Mouse (Mus musculus): ENCODE results near the gene Eml4.

Gene Eml4

GRCm38 (mm10) chr17:83466697-83467251, 116.0 kb downstream of the Eml4 start:
- in situ Hi-C loops (cut with MboI; ENCODE audit: low pct_unique_long_range_greater_than_20kb in 1 of 2, low sequenced_read_pairs in 2 of 2, unreplicated experiment in 1 of 2), result no loop called here

GRCm38 (mm10) chr17:83469586-83469985, 118.9 kb downstream of the Eml4 start:
- in situ Hi-C loops (cut with MboI; ENCODE audit: low pct_unique_long_range_greater_than_20kb in 1 of 2, low sequenced_read_pairs in 2 of 2, unreplicated experiment in 1 of 2), result no loop called here

GRCm38 (mm10) chr17:83477089-83477488, 126.4 kb downstream of the Eml4 start:
- in situ Hi-C loops (cut with MboI; ENCODE audit: low pct_unique_long_range_greater_than_20kb in 1 of 2, low sequenced_read_pairs in 2 of 2, unreplicated experiment in 1 of 2), result no loop called here

- in situ Hi-C loops (cut with MboI; ENCODE audit: low pct_unique_long_range_greater_than_20kb in 1 of 2, low sequenced_read_pairs in 2 of 2, unreplicated experiment in 1 of 2), result no loop called here
Observed at GRCm38 (mm10) chr17:83481551-83481950, 130.8 kb downstream of the Eml4 start.

- in situ Hi-C loops (cut with MboI; ENCODE audit: low pct_unique_long_range_greater_than_20kb in 1 of 2, low sequenced_read_pairs in 2 of 2, unreplicated experiment in 1 of 2), result no loop called here
Observed at GRCm38 (mm10) chr17:83482817-83483536, 132.2 kb downstream of the Eml4 start.

GRCm38 (mm10) chr17:83483784-83484183, 133.1 kb downstream of the Eml4 start:
- in situ Hi-C loops (cut with MboI; ENCODE audit: low pct_unique_long_range_greater_than_20kb in 1 of 2, low sequenced_read_pairs in 2 of 2, unreplicated experiment in 1 of 2), result no loop called here

GRCm38 (mm10) chr17:83487762-83488161, 137.0 kb downstream of the Eml4 start:
- in situ Hi-C loops (cut with MboI; ENCODE audit: low pct_unique_long_range_greater_than_20kb in 1 of 2, low sequenced_read_pairs in 2 of 2, unreplicated experiment in 1 of 2), result no loop called here

GRCm38 (mm10) chr17:83498889-83499288, 148.2 kb downstream of the Eml4 start:
- in situ Hi-C loops (cut with MboI; ENCODE audit: low pct_unique_long_range_greater_than_20kb in 1 of 2, low sequenced_read_pairs in 2 of 2, unreplicated experiment in 1 of 2), result loop anchor here in 1 of 2 experiments (10.0 kb wide), 1 partner anchor 224 kb away; no protein-coding TSS in a partner anchor

- in situ Hi-C loops (cut with MboI; ENCODE audit: low pct_unique_long_range_greater_than_20kb in 1 of 2, low sequenced_read_pairs in 2 of 2, unreplicated experiment in 1 of 2), result loop anchor here in 1 of 2 experiments (10.0 kb wide), 1 partner anchor 225 kb away; no protein-coding TSS in a partner anchor
Observed at GRCm38 (mm10) chr17:83499692-83500091, 149.0 kb downstream of the Eml4 start.

- in situ Hi-C loops (cut with MboI; ENCODE audit: low pct_unique_long_range_greater_than_20kb in 1 of 2, low sequenced_read_pairs in 2 of 2, unreplicated experiment in 1 of 2), result no loop called here
Observed at GRCm38 (mm10) chr17:83503693-83504092, 153.0 kb downstream of the Eml4 start.

GRCm38 (mm10) chr17:83512130-83512529, 161.4 kb downstream of the Eml4 start:
- in situ Hi-C loops (cut with MboI; ENCODE audit: low pct_unique_long_range_greater_than_20kb in 1 of 2, low sequenced_read_pairs in 2 of 2, unreplicated experiment in 1 of 2), result no loop called here

GRCm38 (mm10) chr17:83513655-83514212, 163.0 kb downstream of the Eml4 start:
- in situ Hi-C loops (cut with MboI; ENCODE audit: low pct_unique_long_range_greater_than_20kb in 1 of 2, low sequenced_read_pairs in 2 of 2, unreplicated experiment in 1 of 2), result no loop called here

- in situ Hi-C loops (cut with MboI; ENCODE audit: low pct_unique_long_range_greater_than_20kb in 1 of 2, low sequenced_read_pairs in 2 of 2, unreplicated experiment in 1 of 2), result no loop called here
Observed at GRCm38 (mm10) chr17:83514213-83514701, 163.5 kb downstream of the Eml4 start.

- in situ Hi-C loops (cut with MboI; ENCODE audit: low pct_unique_long_range_greater_than_20kb in 1 of 2, low sequenced_read_pairs in 2 of 2, unreplicated experiment in 1 of 2), result no loop called here
Observed at GRCm38 (mm10) chr17:83517280-83518015, 166.7 kb downstream of the Eml4 start, which contains the start of gene Cox7a2l. Cox7a2l (minus strand) TSS chr17:83517330.

GRCm38 (mm10) chr17:83521881-83522280, 171.2 kb downstream of the Eml4 start:
- in situ Hi-C loops (cut with MboI; ENCODE audit: low pct_unique_long_range_greater_than_20kb in 1 of 2, low sequenced_read_pairs in 2 of 2, unreplicated experiment in 1 of 2), result no loop called here

GRCm38 (mm10) chr17:83522590-83523379, 172.1 kb downstream of the Eml4 start:
- in situ Hi-C loops (cut with MboI; ENCODE audit: low pct_unique_long_range_greater_than_20kb in 1 of 2, low sequenced_read_pairs in 2 of 2, unreplicated experiment in 1 of 2), result no loop called here

- in situ Hi-C loops (cut with MboI; ENCODE audit: low pct_unique_long_range_greater_than_20kb in 1 of 2, low sequenced_read_pairs in 2 of 2, unreplicated experiment in 1 of 2), result no loop called here
Observed at GRCm38 (mm10) chr17:83524753-83525152, 174.0 kb downstream of the Eml4 start.

- in situ Hi-C loops (cut with MboI; ENCODE audit: low pct_unique_long_range_greater_than_20kb in 1 of 2, low sequenced_read_pairs in 2 of 2, unreplicated experiment in 1 of 2), result no loop called here
Observed at GRCm38 (mm10) chr17:83525596-83525995, 174.9 kb downstream of the Eml4 start.

All from mouse embryonic stem cell (cell line).